Mouse (Mus musculus) granulocyte monocyte progenitor cell, adult 5-6 weeks (primary cell): ENCODE measurements around the gene Eif2b5. TPM values are rescaled to one million over a fixed set of nuclear protein-coding genes. Genes with fewer than 3 reads are reported as not detected.
A peak's percentile ranks its signal among the peaks of the same experiment; 100 is the strongest.
"Not testable (repeated sequence)": the region's sequence is repeated elsewhere in the genome, so short reads cannot be mapped to it uniquely, and the experiment has no call there.

Experiments
- ATAC-seq: replicated peaks from 2 replicates; pipeline ENCODE4 v1.8.0; 2016; ENCODE audit warnings: mild to moderate bottlenecking, moderate TSS enrichment, inconsistent platforms; ENCODE audit not compliant: poor library complexity, severe bottlenecking
- total RNA-seq, 2 experiments: library from RNA; stranded (forward) in 1 of 2; stranded (reverse) in 1 of 2; fragments of 200-712, 200-1000 nt in 1 of 2; fragments of >200 nt in 1 of 2; fragmentation: Nextera tagmentation in 1 of 2; gene quantifications; 2 replicates each; pipeline ENCODE4 v1.2.3; 2014 to 2017

The Eif2b5 gene
- total RNA-seq (2014; fragmentation: Nextera tagmentation): 61.7 and 84.4 TPM in 2 replicates
- total RNA-seq (2017): 87.0 and 90.0 TPM in 2 replicates

- ATAC-seq: peak; percentile 93
These were observed at the start of gene Eif2b5 for GRCm38 (mm10) chr16:20498677-20499475. Gene Eif2b5 (plus strand): TSS chr16:20498817.

- no peak for ATAC-seq
These were observed 46.8 kb upstream of the Eif2b5 start for GRCm38 (mm10) chr16:20451774-20452173.

DNA sequence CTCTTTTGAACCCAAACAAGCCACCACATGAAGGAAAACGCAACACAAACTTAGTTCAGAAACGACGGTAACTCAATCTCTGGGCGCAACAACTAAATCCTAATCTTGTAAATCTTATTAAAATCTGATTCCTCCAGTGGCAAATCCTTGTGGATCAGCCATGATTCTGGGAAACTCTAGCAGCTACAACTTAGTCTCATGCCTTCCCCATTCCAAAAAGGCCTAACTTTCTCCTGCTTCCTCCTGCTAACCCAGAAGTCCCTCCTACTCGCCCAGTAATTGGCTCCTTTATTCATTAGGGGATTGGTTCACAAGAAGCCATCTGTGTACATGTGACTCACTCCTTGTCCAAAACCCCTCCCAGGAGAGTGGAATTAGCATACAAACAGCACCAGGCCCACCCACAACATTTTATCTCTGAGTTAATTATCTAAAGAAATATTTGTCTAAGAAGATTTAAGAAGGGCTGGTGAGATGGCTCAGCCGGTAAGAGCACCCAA, 44.4 kb upstream of the Eif2b5 start:
- ATAC-seq: no peak

GRCm38 (mm10) chr16:20456106-20456505, 42.5 kb upstream of the Eif2b5 start:
- ATAC-seq: no peak

DNA sequence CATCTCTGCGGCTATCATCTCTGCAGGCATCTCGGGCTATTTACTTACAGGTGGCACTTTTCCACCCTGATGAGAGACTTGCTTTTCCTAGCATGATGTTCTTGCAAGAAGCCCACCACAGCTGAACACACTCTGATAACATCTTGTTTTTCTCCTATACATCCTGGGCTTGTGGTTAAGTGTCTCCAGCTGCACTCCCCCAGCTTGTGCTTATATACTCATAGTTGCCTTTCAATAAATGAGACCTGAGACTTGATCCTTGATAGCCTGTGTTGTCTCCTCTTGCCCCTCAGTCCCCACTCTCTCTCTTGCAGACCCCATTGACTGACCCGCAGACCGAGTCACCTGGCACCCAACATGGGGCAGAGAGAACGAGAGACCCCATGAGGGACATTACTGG, 39.9 kb upstream of the Eif2b5 start:
- ATAC-seq: not testable (repeated sequence)

- no peak for ATAC-seq
These were observed 33.9 kb upstream of the Eif2b5 start for GRCm38 (mm10) chr16:20464725-20465124.

- no peak for ATAC-seq
These were observed 27.6 kb upstream of the Eif2b5 start for GRCm38 (mm10) chr16:20470981-20471380.

- ATAC-seq: no peak
These were observed 26.9 kb upstream of the Eif2b5 start for GRCm38 (mm10) chr16:20471686-20472085.

- no peak for ATAC-seq
These were observed 24.9 kb upstream of the Eif2b5 start for GRCm38 (mm10) chr16:20473748-20474147.

DNA sequence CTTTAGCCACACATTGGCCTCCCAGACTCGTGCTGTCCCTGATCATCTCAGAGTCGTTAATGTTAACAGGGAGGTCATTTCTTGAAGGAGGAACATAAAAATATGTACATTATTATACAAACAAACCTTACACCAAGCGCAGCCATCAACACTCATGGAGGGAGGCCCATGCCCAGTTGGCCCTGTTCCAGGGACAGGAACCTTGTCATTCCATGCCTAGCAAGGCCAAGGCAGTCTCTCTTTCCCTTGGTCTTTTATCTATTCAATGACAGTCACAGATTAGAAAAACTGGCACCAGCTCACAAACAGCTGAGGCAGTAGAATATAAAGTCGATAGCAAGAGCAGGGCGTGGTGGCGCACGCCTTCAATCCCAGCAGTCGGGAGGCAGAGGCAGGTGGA, 24.4 kb upstream of the Eif2b5 start:
- no peak for ATAC-seq

- ATAC-seq: no peak
These were observed 23.8 kb upstream of the Eif2b5 start for GRCm38 (mm10) chr16:20474786-20475185.

- ATAC-seq: no peak
These were observed 23.3 kb upstream of the Eif2b5 start for GRCm38 (mm10) chr16:20475335-20475734.

DNA sequence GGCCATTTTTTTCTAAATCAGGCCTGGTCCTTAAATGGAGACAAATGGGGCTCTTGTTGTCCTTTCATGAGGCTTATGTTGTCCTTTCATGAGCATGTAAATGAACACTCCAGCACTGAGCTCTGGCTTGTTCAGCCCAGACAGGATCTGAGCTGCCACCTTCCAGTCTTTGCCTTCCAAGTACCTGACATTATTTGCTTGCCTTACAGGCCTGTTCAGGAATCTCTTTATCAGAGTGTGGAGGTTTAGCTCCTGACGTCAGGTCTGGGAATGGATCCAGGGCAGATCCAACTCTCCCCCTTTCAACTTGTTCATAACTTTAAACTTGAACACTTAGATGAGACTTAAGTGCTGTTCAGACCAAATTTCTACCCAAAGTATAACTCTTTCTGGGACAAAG, 21.8 kb upstream of the Eif2b5 start:
- no peak for ATAC-seq

- no peak for ATAC-seq
These were observed 21.3 kb upstream of the Eif2b5 start for GRCm38 (mm10) chr16:20477270-20477669.

- ATAC-seq: no peak
These were observed 20.1 kb upstream of the Eif2b5 start for GRCm38 (mm10) chr16:20478504-20478903.

GRCm38 (mm10) chr16:20479026-20479760, 19.4 kb upstream of the Eif2b5 start:
- not testable (repeated sequence) for ATAC-seq

DNA sequence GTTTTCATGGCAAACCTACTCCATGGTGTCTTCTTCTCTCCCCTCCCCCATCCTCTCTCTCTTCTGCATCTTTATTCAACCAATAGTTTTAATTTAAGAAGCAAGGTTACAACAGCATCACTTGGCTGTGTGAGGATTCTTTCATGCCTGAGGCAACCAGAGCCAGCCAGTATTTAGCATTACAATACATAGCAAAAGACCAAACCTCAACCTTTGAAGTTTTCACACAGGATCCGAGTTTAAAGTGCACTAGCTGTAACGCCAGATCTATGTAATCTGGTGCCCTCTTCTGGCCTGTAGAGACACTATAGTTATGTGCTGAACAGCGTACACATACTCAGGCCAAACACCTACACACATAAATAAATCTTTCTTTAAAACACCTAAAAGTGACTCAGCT, 18.5 kb upstream of the Eif2b5 start:
- no peak; the same call in 1 of the 2 replicates for ATAC-seq

GRCm38 (mm10) chr16:20481746-20482145, 16.9 kb upstream of the Eif2b5 start:
- no peak for ATAC-seq

- not testable (repeated sequence) for ATAC-seq
These were observed 14.9 kb upstream of the Eif2b5 start for GRCm38 (mm10) chr16:20483716-20484115.

- ATAC-seq: no peak
These were observed 13.6 kb upstream of the Eif2b5 start for GRCm38 (mm10) chr16:20485061-20485460.

- no peak for ATAC-seq
These were observed 12.6 kb upstream of the Eif2b5 start for GRCm38 (mm10) chr16:20486048-20486447.
